Mouse (Mus musculus) myocyte (in vitro differentiated cells): ENCODE measurements around the gene Dact2.

Source experiments
- MAX ChIP-seq: IDR thresholded peaks from one replicate; pipeline ENCODE4 v1.6.1; 2011; ENCODE audit warnings: low read depth, mild to moderate bottlenecking, control low read depth
- POLR2AphosphoS2 ChIP-seq: IDR thresholded peaks from one replicate; pipeline ENCODE4 v1.6.1; 2011; ENCODE audit warnings: low read depth, control low read depth; ENCODE audit not compliant: insufficient read length

DNA sequence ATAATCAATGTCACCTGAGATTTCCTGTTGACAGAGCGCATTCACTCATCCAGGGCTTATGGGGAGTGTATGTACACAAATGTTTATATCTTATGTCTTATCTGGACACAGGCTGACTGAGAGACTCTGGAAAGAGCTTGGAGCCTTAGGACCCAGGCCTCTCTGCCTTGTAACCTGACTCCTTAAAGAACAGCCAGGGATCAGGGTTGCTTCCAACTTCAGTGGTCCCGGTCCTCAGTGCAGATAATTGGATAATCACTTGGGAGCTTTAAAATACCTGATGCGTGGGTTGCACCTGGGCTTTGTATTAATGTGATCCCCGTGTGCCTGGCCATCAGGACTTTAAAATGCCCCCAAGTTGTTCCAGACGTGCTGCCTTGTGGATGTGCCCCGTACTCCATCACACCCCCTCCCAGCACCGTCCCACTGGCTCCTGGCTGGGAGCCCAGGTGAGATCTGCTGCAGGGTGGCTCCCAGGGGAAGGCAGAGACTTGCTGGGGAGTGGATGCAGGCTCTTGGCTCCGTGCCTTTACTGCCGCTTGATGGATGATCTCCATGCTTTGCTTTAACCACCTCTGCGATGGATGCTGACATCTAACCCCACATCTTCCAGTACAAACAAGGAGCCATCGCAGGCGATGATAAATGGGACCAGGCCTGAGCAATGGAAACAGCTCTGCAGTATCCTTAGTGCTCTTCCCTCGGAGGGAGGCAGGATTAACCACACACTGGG, 26.8 kb upstream of the Dact2 start:
- TF ChIP-seq POLR2AphosphoS2: no peak
- TF ChIP-seq MAX: no peak
